Mouse (Mus musculus) embryonic facial prominence, embryonic 12.5 days (tissue): ENCODE measurements at regions not wholly inside any gene's neighbourhood (a gene's known extent, or its start where the extent isn't known, plus 50 kb on each side); places are given as distances from the start of the nearest gene placed in this dataset.

Source experiments
- ATAC-seq: fragments of 200-750 bp; cut with Nextera tagmentation; 2 replicates; pipeline ENCODE4 v1.8.0; 2017; ENCODE audit not compliant: insufficient number of reproducible peaks, insufficient read depth, low FRiP score, low TSS enrichment
- H3K27ac ChIP-seq: fragments of 300-500 bp; sonication (generic); 2 replicates; pipeline ENCODE4 v1.5.1; 2016; ENCODE audit warnings: mild to moderate bottlenecking
- H3K27me3 ChIP-seq: fragments of 300-500 bp; sonication (generic); 2 replicates; pipeline ENCODE4 v1.6.1; 2016; ENCODE audit warnings: mild to moderate bottlenecking, moderate library complexity
- H3K36me3 ChIP-seq: fragments of 300-500 bp; sonication (generic); 2 replicates; pipeline ENCODE4 v1.6.1; 2016; ENCODE audit warnings: mild to moderate bottlenecking
- H3K4me1 ChIP-seq: fragments of 300-500 bp; sonication (generic); 2 replicates; pipeline ENCODE4 v1.6.1; 2016
- H3K4me2 ChIP-seq: fragments of 300-500 bp; sonication (generic); replicated peaks from 2 replicates; pipeline ENCODE4 v1.6.1; 2016; ENCODE audit warnings: mild to moderate bottlenecking, moderate library complexity
- H3K4me3 ChIP-seq: fragments of 300-500 bp; sonication (generic); 2 replicates; pipeline ENCODE4 v1.5.1; 2016; ENCODE audit warnings: mild to moderate bottlenecking
- H3K9ac ChIP-seq: fragments of 300-500 bp; sonication (generic); 2 replicates; pipeline ENCODE4 v1.6.1; 2016; ENCODE audit warnings: mild to moderate bottlenecking, moderate library complexity
- H3K9me3 ChIP-seq: fragments of 300-500 bp; sonication (generic); 2 replicates; pipeline ENCODE4 v1.6.1; 2016; ENCODE audit warnings: mild to moderate bottlenecking, moderate library complexity
- WGBS: fragments of 180-500 bp; shearing (Covaris S2); methylation state at CpG from one replicate; pipeline ENCODE4 v1.1.7; 2016; 5-methylcytosine and 5-hydroxymethylcytosine counted together

DNA sequence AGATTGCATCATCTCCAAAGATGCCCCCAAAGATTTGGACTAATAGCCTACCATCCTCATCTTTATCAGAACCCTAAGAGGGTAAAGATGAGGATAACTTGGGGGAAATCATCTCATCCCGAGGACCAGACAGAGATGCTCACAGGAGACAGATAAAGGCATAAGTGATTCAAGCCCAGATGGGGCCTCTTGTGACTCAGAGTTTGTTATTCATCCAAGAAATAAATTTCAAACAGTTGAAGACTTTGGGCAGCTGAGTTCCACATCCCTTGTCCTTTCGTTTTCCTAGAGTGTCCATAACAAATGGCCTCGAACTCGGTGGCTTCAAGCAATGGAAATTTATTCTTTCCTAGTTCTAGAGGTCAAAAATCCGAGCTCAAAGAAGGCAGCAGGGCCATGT lies 485.1 kb upstream of the Gm10131 start:
- no peak overlapping the region for H3K4me2 ChIP-seq
- H3K9ac ChIP-seq: no peak overlapping the region
- no peaks in the 10 kb centered on the region for H3K4me1 ChIP-seq
- no peaks in the 10 kb centered on the region for H3K27me3 ChIP-seq
- H3K36me3 ChIP-seq: no peaks in the 10 kb centered on the region
- WGBS: 80% methylated on average over 5 of the region's 5 CpGs
- no peak overlapping the region for H3K27ac ChIP-seq
- no peaks in the 10 kb centered on the region for H3K9me3 ChIP-seq
- ATAC-seq: no peak
- no peak overlapping the region for H3K4me3 ChIP-seq

DNA sequence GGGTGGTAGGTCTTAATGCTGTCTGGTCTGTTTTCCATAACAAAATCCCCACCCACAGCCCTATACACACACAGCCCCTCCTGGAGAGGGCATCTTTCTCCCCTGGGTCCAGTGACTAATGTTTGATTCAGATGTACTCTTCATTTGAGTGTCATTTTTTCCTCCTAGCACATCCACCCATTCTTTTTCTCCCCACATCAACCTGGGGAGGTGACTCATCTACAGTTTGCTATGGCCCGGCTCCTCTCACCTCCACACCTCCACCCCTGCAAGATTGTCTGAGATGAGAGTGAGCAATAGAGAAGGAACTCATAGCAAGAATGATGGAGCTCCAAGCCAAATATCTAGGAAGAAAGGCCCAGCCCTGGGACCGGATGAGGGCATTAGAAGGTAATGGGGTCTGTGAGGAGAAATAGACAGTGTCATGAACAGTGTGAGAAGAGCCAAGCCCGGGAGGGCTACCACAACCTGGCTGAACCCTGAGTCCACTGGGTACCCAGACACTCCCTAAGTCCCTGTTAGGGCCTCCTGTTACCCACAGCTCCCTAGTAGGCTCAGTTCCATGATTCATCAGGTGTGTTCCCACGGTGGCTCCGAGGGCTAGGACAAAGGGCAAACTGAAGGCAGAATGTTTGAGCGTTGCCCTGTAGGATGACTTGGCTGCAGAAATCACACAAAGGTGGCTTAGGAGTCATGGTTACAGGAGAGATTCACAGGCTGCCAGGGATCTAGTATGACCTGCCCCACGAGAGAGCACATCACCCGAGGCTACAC lies 479.6 kb upstream of the Gm10131 start:
- Histone ChIP-seq H3K9me3 (no peaks in the 10 kb centered on the region), H3K4me1 (no peaks in the 10 kb centered on the region), H3K9ac (no peak overlapping the region), H3K4me2 (no peak overlapping the region), H3K4me3 (no peak overlapping the region), H3K36me3 (no peaks in the 10 kb centered on the region), H3K27ac (no peak overlapping the region), H3K27me3 (no peaks in the 10 kb centered on the region)
- no peak for ATAC-seq
- 90% methylated on average over 8 of the region's 8 CpGs for WGBS

DNA sequence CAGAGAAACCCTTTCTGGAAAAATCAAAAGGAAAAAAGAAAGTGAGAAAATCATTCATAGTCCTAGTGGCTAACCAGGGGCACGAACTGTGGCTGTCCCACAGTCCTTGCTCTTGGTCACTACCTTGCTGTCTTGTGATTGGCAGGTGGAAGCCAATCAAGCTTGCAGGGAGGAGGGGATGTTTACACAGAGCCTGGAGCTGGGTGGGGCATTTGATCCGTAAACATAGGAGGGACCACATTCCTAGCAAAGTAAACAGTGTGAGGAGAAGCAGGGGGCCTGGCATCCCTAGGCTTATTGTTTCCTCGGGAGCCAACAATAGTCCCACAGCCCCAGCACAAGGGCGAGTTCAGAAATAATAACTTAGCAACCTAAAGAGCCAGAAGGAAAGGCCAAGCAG lies 466.5 kb upstream of the Gm10131 start:
- Histone ChIP-seq H3K4me2 (no peak overlapping the region), H3K4me3 (no peak overlapping the region), H3K4me1 (peaks cover 7% of the 10 kb centered on the region), H3K27me3 (no peaks in the 10 kb centered on the region), H3K36me3 (no peaks in the 10 kb centered on the region), H3K9me3 (no peaks in the 10 kb centered on the region), H3K27ac (no peak overlapping the region), H3K9ac (no peak overlapping the region)
- ATAC-seq: no peak
- WGBS: 25% methylated on average over 4 of the region's 4 CpGs

DNA sequence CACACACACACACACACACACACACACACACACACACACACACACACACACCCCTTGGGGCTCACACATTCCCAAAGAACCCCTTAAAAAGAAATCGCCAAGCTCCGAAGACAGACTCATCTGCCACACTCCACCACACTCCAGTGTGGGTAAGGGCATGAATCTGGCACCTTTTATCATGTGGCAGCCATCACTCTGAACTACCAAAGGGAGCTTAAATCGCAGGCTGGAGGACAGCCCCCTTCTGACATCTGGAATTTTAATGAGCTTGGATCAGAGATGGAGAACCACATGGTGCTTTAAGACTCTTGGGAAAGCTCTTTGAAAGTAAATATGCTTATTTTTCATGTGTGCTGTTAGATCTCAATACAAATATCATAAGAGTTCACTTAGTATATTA lies 462.5 kb upstream of the Gm10131 start:
- Histone ChIP-seq H3K27me3 (no peaks in the 10 kb centered on the region), H3K27ac (no peak overlapping the region), H3K36me3 (no peaks in the 10 kb centered on the region), H3K4me1 (peaks cover 7% of the 10 kb centered on the region), H3K4me3 (no peak overlapping the region), H3K9me3 (no peaks in the 10 kb centered on the region), H3K9ac (no peak overlapping the region), H3K4me2 (no peak overlapping the region)
- WGBS: 53% methylated on average over 3 of the region's 3 CpGs
- no peak for ATAC-seq

- no peak overlapping the region for H3K4me2 ChIP-seq
- no peak overlapping the region for H3K27ac ChIP-seq
- no peaks in the 10 kb centered on the region for H3K27me3 ChIP-seq
- no peaks in the 10 kb centered on the region for H3K9me3 ChIP-seq
- no peak for ATAC-seq
- WGBS: 49% methylated on average over 9 of the region's 9 CpGs
- no peak overlapping the region for H3K9ac ChIP-seq
- H3K4me1 ChIP-seq: peaks cover 7% of the 10 kb centered on the region
- H3K36me3 ChIP-seq: no peaks in the 10 kb centered on the region
- H3K4me3 ChIP-seq: no peak overlapping the region
Measured at GRCm38 (mm10) chr8:34573007-34573881, 461.7 kb upstream of the Gm10131 start.

DNA sequence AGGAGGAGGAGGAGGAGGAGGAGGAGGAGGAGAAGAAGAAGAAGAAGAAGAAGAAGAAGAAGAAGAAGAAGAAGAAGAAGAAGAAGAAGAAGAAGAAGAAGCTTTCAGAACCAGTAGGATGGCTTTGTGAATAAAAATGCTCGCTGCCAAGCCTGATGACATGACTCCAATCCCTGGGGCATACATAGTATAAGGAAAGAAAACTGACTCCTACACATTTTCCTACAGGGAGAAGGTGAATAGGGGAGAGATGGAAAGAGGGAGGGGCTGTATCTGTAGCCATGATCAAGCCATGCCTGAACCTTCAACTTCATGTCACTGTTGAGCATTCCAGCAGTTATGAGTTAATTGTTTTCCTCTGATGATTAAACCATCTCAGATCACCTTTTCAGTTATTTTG lies 460.2 kb upstream of the Gm10131 start:
- WGBS: 93% methylated on average over 1 of the region's 1 CpGs
- no peak overlapping the region for H3K4me3 ChIP-seq

DNA sequence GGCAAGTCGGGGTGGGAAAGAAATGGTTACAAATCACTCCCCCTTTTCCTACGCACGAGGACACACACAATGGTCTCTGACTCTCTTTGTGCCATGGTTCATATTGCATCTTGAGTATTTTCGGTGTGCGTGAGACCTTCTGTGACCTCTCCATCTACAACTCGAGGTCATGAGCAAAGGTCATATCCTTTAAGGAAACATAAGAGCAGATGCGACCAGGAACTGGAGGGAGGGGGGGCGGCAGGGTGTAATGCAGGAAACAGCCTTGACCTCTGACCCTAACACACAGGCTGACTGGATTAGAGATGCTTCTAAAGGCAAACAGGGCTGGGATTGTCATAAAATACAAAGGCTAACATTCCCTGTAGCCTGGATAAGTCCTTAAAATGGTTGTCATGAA lies 450.7 kb upstream of the Gm10131 start:
- Histone ChIP-seq H3K9ac (no peak overlapping the region), H3K9me3 (no peaks in the 10 kb centered on the region), H3K4me2 (no peak overlapping the region), H3K27ac (no peak overlapping the region), H3K4me1 (no peaks in the 10 kb centered on the region), H3K4me3 (no peak overlapping the region), H3K27me3 (no peaks in the 10 kb centered on the region), H3K36me3 (no peaks in the 10 kb centered on the region)
- 27% methylated on average over 8 of the region's 8 CpGs for WGBS
- no peak for ATAC-seq

More for the DNA sequence above, 460.2 kb upstream of the Gm10131 start:
- no peak for ATAC-seq
- Histone ChIP-seq H3K4me1 (peaks cover 7% of the 10 kb centered on the region), H3K27me3 (no peaks in the 10 kb centered on the region), H3K9me3 (no peaks in the 10 kb centered on the region), H3K4me2 (no peak overlapping the region), H3K36me3 (no peaks in the 10 kb centered on the region), H3K9ac (no peak overlapping the region), H3K27ac (no peak overlapping the region)

DNA sequence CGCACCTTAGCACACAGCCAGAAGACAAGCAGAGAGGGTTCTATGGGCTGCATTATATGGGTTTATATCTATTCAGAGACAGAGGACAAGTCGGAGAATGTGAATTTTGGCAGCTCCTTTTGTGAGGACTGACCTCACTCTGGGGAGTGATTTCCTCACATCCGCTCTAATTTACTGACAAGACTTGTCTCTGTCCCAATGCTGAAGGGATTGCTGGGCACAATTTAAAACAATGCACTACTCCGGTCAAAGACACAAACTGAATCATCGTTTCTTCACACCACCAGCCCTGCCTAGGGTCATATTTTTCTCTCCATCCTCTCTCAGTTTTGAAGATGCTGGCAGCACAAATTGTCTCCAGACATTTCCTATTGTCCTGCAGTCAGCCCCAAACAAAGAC lies 438.2 kb upstream of the Gm10131 start:
- no peak overlapping the region for H3K4me2 ChIP-seq
- no peaks in the 10 kb centered on the region for H3K36me3 ChIP-seq
- H3K9ac ChIP-seq: no peak overlapping the region
- H3K27ac ChIP-seq: no peak overlapping the region
- H3K4me1 ChIP-seq: peaks cover 4% of the 10 kb centered on the region; the same call in 1 of the 2 replicates
- H3K9me3 ChIP-seq: no peaks in the 10 kb centered on the region
- WGBS: 74% methylated on average over 5 of the region's 5 CpGs
- ATAC-seq: no peak
- no peak overlapping the region for H3K4me3 ChIP-seq
- no peaks in the 10 kb centered on the region for H3K27me3 ChIP-seq

- H3K4me1 ChIP-seq: peaks cover 4% of the 10 kb centered on the region; the same call in 1 of the 2 replicates
- WGBS: 10% methylated on average over 11 of the region's 11 CpGs
- no peak for ATAC-seq
- no peaks in the 10 kb centered on the region for H3K9me3 ChIP-seq
- peak overlapping the region; percentile 44 for H3K4me2 ChIP-seq
- no peak overlapping the region for H3K27ac ChIP-seq
- no peaks in the 10 kb centered on the region for H3K27me3 ChIP-seq
- no peaks in the 10 kb centered on the region for H3K36me3 ChIP-seq
- H3K9ac ChIP-seq: no peak overlapping the region
- 0 out of 2 replicates have a peak overlapping the region, but pooled peaks have one; percentile 5 for H3K4me3 ChIP-seq
Measured at GRCm38 (mm10) chr8:34546815-34547214, 435.3 kb upstream of the Gm10131 start.

- H3K9me3 ChIP-seq: no peaks in the 10 kb centered on the region
- no peak overlapping the region for H3K27ac ChIP-seq
- H3K4me1 ChIP-seq: peaks cover 4% of the 10 kb centered on the region; the same call in 1 of the 2 replicates
- ATAC-seq: no peak
- H3K36me3 ChIP-seq: no peaks in the 10 kb centered on the region
- no peaks in the 10 kb centered on the region for H3K27me3 ChIP-seq
- no peak overlapping the region for H3K4me2 ChIP-seq
- no peak overlapping the region for H3K4me3 ChIP-seq
- 60% methylated on average over 3 of the region's 3 CpGs for WGBS
- H3K9ac ChIP-seq: no peak overlapping the region
Measured at GRCm38 (mm10) chr8:34542361-34543038, 431.0 kb upstream of the Gm10131 start.

DNA sequence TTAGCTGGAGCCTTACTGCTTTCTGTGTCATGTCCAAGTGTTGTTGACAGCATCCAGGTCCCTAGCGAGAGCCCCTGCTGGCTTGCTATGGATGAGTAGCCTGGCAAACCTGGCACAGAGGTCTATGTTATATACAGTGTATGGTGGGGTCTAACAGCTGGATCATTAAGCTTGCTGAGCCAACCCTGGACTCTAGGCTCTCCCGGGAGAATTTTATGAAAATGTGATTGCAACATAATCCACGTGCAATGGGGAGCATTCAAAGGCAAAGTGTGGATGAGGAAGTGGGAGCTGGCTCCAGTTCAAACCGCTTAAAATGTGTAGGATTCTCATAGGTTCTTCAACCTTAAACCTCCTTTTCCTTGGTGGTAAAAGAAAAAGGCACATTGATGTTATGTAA lies 427.7 kb upstream of the Gm10131 start:
- Histone ChIP-seq H3K9me3 (no peaks in the 10 kb centered on the region), H3K4me2 (no peak overlapping the region), H3K36me3 (no peaks in the 10 kb centered on the region), H3K9ac (no peak overlapping the region), H3K27ac (no peak overlapping the region), H3K4me3 (no peak overlapping the region), H3K27me3 (no peaks in the 10 kb centered on the region; the same call in 1 of the 2 replicates), H3K4me1 (no peaks in the 10 kb centered on the region)
- 66% methylated on average over 4 of the region's 4 CpGs for WGBS
- ATAC-seq: no peak
